Mouse (Mus musculus) embryonic facial prominence, embryonic 14.5 days (tissue): ENCODE data around the gene Rnf144b. TPM values are rescaled to one million over a fixed set of nuclear protein-coding genes. Genes with fewer than 3 reads are reported as not detected.

Experiments used
- ATAC-seq: fragments of 200-750 bp; cut with Nextera tagmentation; 2 replicates; pipeline ENCODE4 v1.8.0; 2017; ENCODE audit warnings: low read depth, moderate number of reproducible peaks, moderate TSS enrichment
- DNase-seq: peaks from one replicate; pipeline ENCODE4 v3.0.0-alpha.2; 2015; ENCODE audit warnings: low spot score
- H3K27ac ChIP-seq: fragments of 300-500 bp; sonication (generic); replicated peaks from 2 replicates; pipeline ENCODE4 v1.5.1; 2014; ENCODE audit warnings: low read depth, mild to moderate bottlenecking, low read length, moderate library complexity
- H3K27me3 ChIP-seq: fragments of 300-500 bp; sonication (generic); replicated peaks from 2 replicates; pipeline ENCODE4 v1.6.1; 2014; ENCODE audit warnings: low read length; ENCODE audit not compliant: control insufficient read depth, insufficient read depth
- H3K36me3 ChIP-seq: fragments of 300-500 bp; sonication (generic); 2 replicates; pipeline ENCODE4 v1.6.1; 2014; ENCODE audit warnings: low read length, mixed read lengths; ENCODE audit not compliant: control insufficient read depth, insufficient read depth
- H3K4me1 ChIP-seq: fragments of 300-500 bp; sonication (generic); 2 replicates; pipeline ENCODE4 v1.6.1; 2014; ENCODE audit warnings: antibody characterized with exemption, low read length; ENCODE audit not compliant: control insufficient read depth, insufficient read depth
- H3K4me2 ChIP-seq: fragments of 300-500 bp; sonication (generic); 2 replicates; pipeline ENCODE4 v1.6.1; 2014; ENCODE audit warnings: low read depth, mild to moderate bottlenecking, low read length, moderate library complexity, mixed read lengths
- H3K4me3 ChIP-seq: fragments of 300-500 bp; sonication (generic); 2 replicates; pipeline ENCODE4 v1.5.1; 2014; ENCODE audit warnings: low read depth, mild to moderate bottlenecking, low read length
- H3K9ac ChIP-seq: fragments of 300-500 bp; sonication (generic); 2 replicates; pipeline ENCODE4 v1.6.1; 2014; ENCODE audit warnings: low read depth, mild to moderate bottlenecking, low read length, moderate library complexity, mixed read lengths
- H3K9me3 ChIP-seq: fragments of 300-500 bp; sonication (generic); 2 replicates; pipeline ENCODE4 v1.6.1; 2016; ENCODE audit warnings: low read length; ENCODE audit not compliant: control insufficient read depth
- WGBS: fragments of 180-500 bp; shearing (Covaris S2); extraction: QIAGEN DNeasy Blood & Tissue Kit; methylation state at CpG from one replicate; pipeline ENCODE4 v1.1.7; 2014; 5-methylcytosine and 5-hydroxymethylcytosine counted together
- polyA plus RNA-seq: library from polyadenylated mRNA; unstranded; fragments of >200 nt; fragmentation: Nextera tagmentation; extraction: Ambion mirVana; gene quantifications from 2 replicates; pipeline ENCODE4 v1.2.1, GENCODE M21; 2014

Gene Rnf144b
- polyA plus RNA-seq, 1 experiment from 2014 or later: 4.9 TPM

GRCm38 (mm10) chr13:47189971-47190370, 67.5 kb downstream of the Rnf144b start:
- no peak for DNase-seq
- Histone ChIP-seq H3K4me1 (peaks cover 5% of the 10 kb centered on the region; the same call in 1 of the 2 replicates), H3K9me3 (no peaks in the 10 kb centered on the region), H3K4me2 (no peak overlapping the region), H3K36me3 (no peaks in the 10 kb centered on the region), H3K4me3 (no peak overlapping the region), H3K9ac (no peak overlapping the region), H3K27ac (no peak overlapping the region), H3K27me3 (peaks cover 6% of the 10 kb centered on the region; the same call in 1 of the 2 replicates)
- WGBS: 82% methylated on average over 7 of the region's 7 CpGs
- ATAC-seq: no peak

GRCm38 (mm10) chr13:47192200-47192599, 69.7 kb downstream of the Rnf144b start:
- Histone ChIP-seq H3K9ac (no peak overlapping the region), H3K4me2 (no peak overlapping the region), H3K4me1 (peaks cover 11% of the 10 kb centered on the region; the same call in 1 of the 2 replicates), H3K9me3 (no peaks in the 10 kb centered on the region), H3K27me3 (peaks cover 9% of the 10 kb centered on the region; the same call in 1 of the 2 replicates), H3K36me3 (no peaks in the 10 kb centered on the region), H3K27ac (no peak overlapping the region), H3K4me3 (no peak overlapping the region)
- 82% methylated on average over 2 of the region's 2 CpGs for WGBS
- DNase-seq (no peak), ATAC-seq (no peak)

- Histone ChIP-seq H3K27ac (no peak overlapping the region), H3K4me1 (peaks cover 11% of the 10 kb centered on the region; the same call in 1 of the 2 replicates), H3K36me3 (no peaks in the 10 kb centered on the region), H3K9me3 (no peaks in the 10 kb centered on the region), H3K4me2 (no peak overlapping the region), H3K9ac (no peak overlapping the region), H3K27me3 (peaks cover 9% of the 10 kb centered on the region; the same call in 1 of the 2 replicates), H3K4me3 (no peak overlapping the region)
- 78% methylated on average over 5 of the region's 5 CpGs for WGBS
- DNase-seq: no peak
- ATAC-seq: no peak
Observed at GRCm38 (mm10) chr13:47192771-47193170, 70.3 kb downstream of the Rnf144b start.

- H3K4me1 ChIP-seq: peaks cover 14% of the 10 kb centered on the region; the same call in 1 of the 2 replicates
- H3K4me3 ChIP-seq: peak overlapping the region; percentile 45
- H3K4me2 ChIP-seq: peak overlapping the region; percentile 77
- peaks cover 9% of the 10 kb centered on the region; the same call in 1 of the 2 replicates for H3K27me3 ChIP-seq
- no peaks in the 10 kb centered on the region for H3K9me3 ChIP-seq
- peak overlapping the region; percentile 42 for H3K27ac ChIP-seq
- WGBS: 9% methylated on average over 28 of the region's 32 CpGs
- DNase-seq: peak; percentile 92
- peak overlapping the region; percentile 59 for H3K9ac ChIP-seq
- ATAC-seq: peak; percentile 91
- H3K36me3 ChIP-seq: no peaks in the 10 kb centered on the region
Observed at GRCm38 (mm10) chr13:47193326-47194153, 71.1 kb downstream of the Rnf144b start.

- Histone ChIP-seq H3K27ac (no peak overlapping the region), H3K4me3 (peak overlapping the region; percentile 45)
- 19% methylated on average over 11 of the region's 11 CpGs for WGBS
Observed at GRCm38 (mm10) chr13:47194695-47195094, 72.2 kb downstream of the Rnf144b start.

GRCm38 (mm10) chr13:47195491-47195890, 73.0 kb downstream of the Rnf144b start:
- Histone ChIP-seq H3K9me3 (no peaks in the 10 kb centered on the region), H3K9ac (no peak overlapping the region), H3K27me3 (peaks cover 9% of the 10 kb centered on the region; the same call in 1 of the 2 replicates), H3K27ac (no peak overlapping the region), H3K4me1 (peaks cover 14% of the 10 kb centered on the region; the same call in 1 of the 2 replicates), H3K4me2 (peak overlapping the region; percentile 77; the same call in 1 of the 2 replicates), H3K36me3 (no peaks in the 10 kb centered on the region), H3K4me3 (peak overlapping the region; percentile 45)
- no peak for ATAC-seq
- no peak for DNase-seq
- 64% methylated on average over 4 of the region's 4 CpGs for WGBS

More at GRCm38 (mm10) chr13:47194695-47195094, 72.2 kb downstream of the Rnf144b start:
- peaks cover 14% of the 10 kb centered on the region; the same call in 1 of the 2 replicates for H3K4me1 ChIP-seq
- no peak overlapping the region for H3K9ac ChIP-seq
- no peaks in the 10 kb centered on the region for H3K9me3 ChIP-seq
- H3K4me2 ChIP-seq: peak overlapping the region; percentile 77
- no peak for ATAC-seq
- H3K27me3 ChIP-seq: peaks cover 9% of the 10 kb centered on the region; the same call in 1 of the 2 replicates
- DNase-seq: no peak
- H3K36me3 ChIP-seq: no peaks in the 10 kb centered on the region

- H3K36me3 ChIP-seq: no peaks in the 10 kb centered on the region
- DNase-seq: no peak
- 0 out of 2 replicates have a peak, but pooled peaks cover 2% of the 10 kb centered on the region for H3K27me3 ChIP-seq
- no peak overlapping the region for H3K9ac ChIP-seq
- H3K4me2 ChIP-seq: no peak overlapping the region
- no peaks in the 10 kb centered on the region for H3K9me3 ChIP-seq
- H3K27ac ChIP-seq: no peak overlapping the region
- 80% methylated on average over 12 of the region's 12 CpGs for WGBS
- no peak for ATAC-seq
- H3K4me3 ChIP-seq: no peak overlapping the region
- H3K4me1 ChIP-seq: peaks cover 23% of the 10 kb centered on the region
Observed at GRCm38 (mm10) chr13:47200011-47200670, 77.7 kb downstream of the Rnf144b start.

GRCm38 (mm10) chr13:47201962-47202624, 79.6 kb downstream of the Rnf144b start:
- H3K27ac ChIP-seq: peak overlapping the region; percentile 52
- H3K27me3 ChIP-seq: no peaks in the 10 kb centered on the region
- peaks cover 20% of the 10 kb centered on the region for H3K4me1 ChIP-seq
- H3K4me2 ChIP-seq: peak overlapping the region; percentile 25; the same call in 1 of the 2 replicates
- H3K9me3 ChIP-seq: peaks cover 7% of the 10 kb centered on the region; the same call in 1 of the 2 replicates
- no peak overlapping the region for H3K9ac ChIP-seq
- ATAC-seq (no peak; the same call in 1 of the 2 replicates), DNase-seq (peak; percentile 80)
- no peaks in the 10 kb centered on the region for H3K36me3 ChIP-seq
- H3K4me3 ChIP-seq: no peak overlapping the region
- 25% methylated on average over 13 of the region's 13 CpGs for WGBS
